Mouse (Mus musculus) heart, embryonic 15.5 days (tissue): ENCODE measurements around the gene Wnt9a. TPM values are rescaled to one million over a fixed set of nuclear protein-coding genes. Genes with fewer than 3 reads are reported as not detected.

Source experiments
- ATAC-seq: fragments of 200-750 bp; cut with Nextera tagmentation; replicated peaks from 2 replicates; pipeline ENCODE4 v1.8.0; 2017; ENCODE audit warnings: low read depth, moderate TSS enrichment; ENCODE audit not compliant: insufficient number of reproducible peaks, insufficient read depth, low FRiP score
- H3K27ac ChIP-seq: fragments of 300-500 bp; sonication (generic); 2 replicates; pipeline ENCODE4 v1.5.1; 2015; ENCODE audit warnings: mild to moderate bottlenecking, inconsistent platforms
- H3K27me3 ChIP-seq: fragments of 300-500 bp; sonication (generic); 2 replicates; pipeline ENCODE4 v1.6.1; 2015; ENCODE audit warnings: inconsistent platforms
- H3K36me3 ChIP-seq: fragments of 300-500 bp; sonication (generic); 2 replicates; pipeline ENCODE4 v1.6.1; 2015; ENCODE audit warnings: mild to moderate bottlenecking, inconsistent platforms
- H3K4me1 ChIP-seq: fragments of 300-500 bp; sonication (generic); replicated peaks from 2 replicates; pipeline ENCODE4 v1.6.1; 2015; ENCODE audit warnings: inconsistent platforms
- H3K4me2 ChIP-seq: fragments of 300-500 bp; sonication (generic); 2 replicates; pipeline ENCODE4 v1.6.1; 2015; ENCODE audit warnings: inconsistent platforms, mild to moderate bottlenecking, moderate library complexity
- H3K4me3 ChIP-seq: fragments of 300-500 bp; sonication (generic); 2 replicates; pipeline ENCODE4 v1.5.1; 2015; ENCODE audit warnings: mild to moderate bottlenecking, inconsistent platforms
- H3K9ac ChIP-seq: fragments of 300-500 bp; sonication (generic); 2 replicates; pipeline ENCODE4 v1.6.1; 2015; ENCODE audit warnings: mild to moderate bottlenecking, inconsistent platforms
- H3K9me3 ChIP-seq: fragments of 300-500 bp; sonication (generic); replicated peaks from 2 replicates; pipeline ENCODE4 v1.6.1; 2016; ENCODE audit warnings: inconsistent platforms
- WGBS: fragments of 180-500 bp; shearing (Covaris S2); methylation state at CpG from one replicate; pipeline ENCODE4 v1.1.7; 2015; ENCODE audit warnings: mixed read lengths; 5-methylcytosine and 5-hydroxymethylcytosine counted together
- polyA plus RNA-seq: library from polyadenylated mRNA; unstranded; fragments of >200 nt; fragmentation: Nextera tagmentation; extraction: Ambion mirVana; gene quantifications from 2 replicates; pipeline ENCODE4 v1.2.1, GENCODE M21; 2015

Wnt9a gene
- polyA plus RNA-seq, 1 experiment from 2014 or later: 2.3 TPM

DNA sequence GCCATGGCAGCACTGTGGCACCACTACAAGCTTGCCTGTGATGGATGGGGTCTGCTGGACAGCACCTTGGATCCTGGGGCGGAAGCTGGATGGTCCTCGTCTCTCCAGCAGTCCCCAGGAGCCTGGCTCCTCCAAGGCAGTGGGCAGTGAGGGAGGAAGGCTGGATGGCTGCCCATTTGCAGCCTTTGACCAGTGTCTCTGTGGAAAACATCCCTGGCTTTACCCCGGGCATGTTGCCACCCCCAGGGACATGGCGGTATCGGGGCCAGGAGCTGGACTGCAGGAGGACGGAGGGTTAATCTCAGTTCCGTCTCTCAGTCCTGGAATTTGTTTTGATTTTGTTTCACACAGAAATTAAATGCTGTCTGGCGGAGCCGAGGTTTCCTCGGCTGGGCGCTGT, 7.2 kb downstream of the Wnt9a start:
- no peak for ATAC-seq
- H3K4me3 ChIP-seq: no peak overlapping the region
- no peaks in the 10 kb centered on the region for H3K9me3 ChIP-seq
- H3K36me3 ChIP-seq: no peaks in the 10 kb centered on the region
- H3K4me1 ChIP-seq: peaks cover 25% of the 10 kb centered on the region
- WGBS: 40% methylated on average over 11 of the region's 11 CpGs
- no peak overlapping the region for H3K9ac ChIP-seq
- no peak overlapping the region for H3K27ac ChIP-seq
- H3K27me3 ChIP-seq: peaks cover 39% of the 10 kb centered on the region
- H3K4me2 ChIP-seq: no peak overlapping the region

- no peaks in the 10 kb centered on the region for H3K9me3 ChIP-seq
Observed at GRCm38 (mm10) chr11:59316517-59316916, 9.8 kb downstream of the Wnt9a start.

GRCm38 (mm10) chr11:59322988-59323387, 16.3 kb downstream of the Wnt9a start:
- Histone ChIP-seq H3K4me3 (no peak overlapping the region), H3K4me1 (0 out of 2 replicates have a peak, but pooled peaks cover 3% of the 10 kb centered on the region), H3K9me3 (no peaks in the 10 kb centered on the region), H3K27ac (no peak overlapping the region), H3K4me2 (no peak overlapping the region), H3K27me3 (no peaks in the 10 kb centered on the region), H3K9ac (no peak overlapping the region), H3K36me3 (no peaks in the 10 kb centered on the region)
- 72% methylated on average over 3 of the region's 3 CpGs for WGBS
- ATAC-seq: no peak

More at GRCm38 (mm10) chr11:59316517-59316916, 9.8 kb downstream of the Wnt9a start:
- WGBS: 62% methylated on average over 6 of the region's 6 CpGs
- peaks cover 17% of the 10 kb centered on the region for H3K4me1 ChIP-seq
- no peak overlapping the region for H3K9ac ChIP-seq
- H3K27me3 ChIP-seq: peaks cover 22% of the 10 kb centered on the region
- H3K27ac ChIP-seq: no peak overlapping the region
- no peaks in the 10 kb centered on the region for H3K36me3 ChIP-seq
- H3K4me2 ChIP-seq: no peak overlapping the region
- H3K4me3 ChIP-seq: no peak overlapping the region
- ATAC-seq: no peak

- H3K4me2 ChIP-seq: no peak overlapping the region
- H3K27ac ChIP-seq: no peak overlapping the region
- H3K36me3 ChIP-seq: no peaks in the 10 kb centered on the region
- WGBS: 45% methylated on average over 5 of the region's 5 CpGs
- H3K9me3 ChIP-seq: no peaks in the 10 kb centered on the region
- H3K9ac ChIP-seq: no peak overlapping the region
- no peak for ATAC-seq
- no peak overlapping the region for H3K4me3 ChIP-seq
- H3K27me3 ChIP-seq: no peaks in the 10 kb centered on the region
- 0 out of 2 replicates have a peak, but pooled peaks cover 3% of the 10 kb centered on the region for H3K4me1 ChIP-seq
Observed at GRCm38 (mm10) chr11:59324777-59325176, 18.0 kb downstream of the Wnt9a start.

DNA sequence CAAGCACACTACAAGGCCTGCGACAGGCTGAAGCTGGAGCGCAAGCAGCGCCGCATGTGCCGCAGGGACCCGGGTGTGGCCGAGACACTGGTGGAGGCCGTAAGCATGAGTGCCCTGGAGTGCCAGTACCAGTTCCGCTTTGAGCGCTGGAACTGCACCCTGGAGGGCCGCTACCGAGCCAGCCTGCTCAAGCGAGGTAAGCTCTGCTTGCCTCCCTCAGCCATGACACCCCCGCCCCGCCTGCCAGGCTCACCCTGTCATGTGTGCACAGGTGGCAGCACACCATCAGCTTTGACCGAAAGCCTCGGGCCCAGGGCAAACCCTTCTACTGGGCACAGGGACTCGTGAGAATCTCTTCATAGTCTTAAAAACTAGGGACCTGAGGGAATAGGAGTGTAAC, 20.9 kb downstream of the Wnt9a start:
- Histone ChIP-seq H3K27ac (no peak overlapping the region), H3K4me3 (no peak overlapping the region), H3K9ac (no peak overlapping the region), H3K4me1 (0 out of 2 replicates have a peak, but pooled peaks cover 3% of the 10 kb centered on the region), H3K4me2 (no peak overlapping the region), H3K36me3 (no peaks in the 10 kb centered on the region), H3K27me3 (no peaks in the 10 kb centered on the region), H3K9me3 (no peaks in the 10 kb centered on the region)
- WGBS: 86% methylated on average over 18 of the region's 18 CpGs
- ATAC-seq: no peak

GRCm38 (mm10) chr11:59329616-59330015, 22.9 kb downstream of the Wnt9a start:
- ATAC-seq: no peak
- WGBS: 42% methylated on average over 6 of the region's 6 CpGs
- H3K4me3 ChIP-seq: no peak overlapping the region
- H3K4me1 ChIP-seq: 0 out of 2 replicates have a peak, but pooled peaks cover 3% of the 10 kb centered on the region
- no peaks in the 10 kb centered on the region for H3K36me3 ChIP-seq
- no peak overlapping the region for H3K4me2 ChIP-seq
- H3K9me3 ChIP-seq: no peaks in the 10 kb centered on the region
- H3K27me3 ChIP-seq: peaks cover 7% of the 10 kb centered on the region; the same call in 1 of the 2 replicates
- no peak overlapping the region for H3K9ac ChIP-seq
- H3K27ac ChIP-seq: no peak overlapping the region

DNA sequence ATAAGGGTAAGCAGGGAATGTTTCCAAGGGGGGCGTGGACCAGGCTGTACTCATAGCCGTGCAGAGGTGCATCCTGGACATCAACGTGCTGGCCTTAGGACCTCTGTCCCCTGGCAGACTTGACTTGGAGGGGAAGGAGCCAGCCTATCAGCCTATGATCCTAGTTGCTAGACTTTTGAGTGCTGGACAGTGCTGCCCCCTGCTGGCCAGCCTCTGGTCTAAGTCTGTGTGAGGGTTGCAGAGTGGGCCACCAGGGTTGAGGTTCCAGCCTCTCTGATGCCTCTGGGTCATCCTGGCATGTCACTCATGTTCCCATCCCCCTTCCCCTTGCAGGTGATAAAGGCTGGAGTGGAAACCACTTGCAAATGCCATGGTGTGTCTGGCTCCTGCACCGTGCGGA, 23.8 kb downstream of the Wnt9a start:
- Histone ChIP-seq H3K4me1 (no peaks in the 10 kb centered on the region), H3K9me3 (no peaks in the 10 kb centered on the region), H3K4me3 (no peak overlapping the region), H3K27me3 (peaks cover 7% of the 10 kb centered on the region; the same call in 1 of the 2 replicates), H3K9ac (no peak overlapping the region), H3K36me3 (no peaks in the 10 kb centered on the region), H3K27ac (no peak overlapping the region), H3K4me2 (no peak overlapping the region)
- WGBS: 41% methylated on average over 5 of the region's 5 CpGs
- ATAC-seq: no peak

GRCm38 (mm10) chr11:59331167-59331869, 24.6 kb downstream of the Wnt9a start:
- no peak overlapping the region for H3K4me3 ChIP-seq
- H3K9ac ChIP-seq: no peak overlapping the region
- no peak; the same call in 1 of the 2 replicates for ATAC-seq
- H3K36me3 ChIP-seq: no peaks in the 10 kb centered on the region
- no peak overlapping the region for H3K27ac ChIP-seq
- H3K9me3 ChIP-seq: no peaks in the 10 kb centered on the region
- no peak overlapping the region for H3K4me2 ChIP-seq
- WGBS: 82% methylated on average over 16 of the region's 16 CpGs
- H3K27me3 ChIP-seq: peaks cover 7% of the 10 kb centered on the region; the same call in 1 of the 2 replicates
- peaks cover 4% of the 10 kb centered on the region; the same call in 1 of the 2 replicates for H3K4me1 ChIP-seq

DNA sequence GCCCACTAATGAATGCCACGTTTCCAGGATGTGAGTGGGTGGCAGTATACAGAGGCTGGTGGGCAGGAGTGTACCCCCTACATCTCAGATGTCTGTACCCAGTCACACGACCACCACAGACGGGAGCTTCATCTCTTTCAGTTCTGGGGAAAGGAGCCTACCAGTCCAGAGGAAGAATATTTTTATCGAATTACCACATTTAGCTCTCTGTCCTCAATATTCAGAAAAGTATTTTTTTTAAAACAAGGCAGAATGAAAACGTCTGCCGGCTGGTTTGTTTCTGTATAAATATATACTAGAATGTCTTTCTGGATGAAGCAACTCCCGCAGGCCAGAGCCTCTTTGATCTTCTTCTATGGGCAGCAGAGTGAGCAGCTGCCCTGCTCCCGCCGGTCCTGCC, 26.2 kb downstream of the Wnt9a start:
- Histone ChIP-seq H3K4me1 (peaks cover 15% of the 10 kb centered on the region), H3K27ac (no peak overlapping the region), H3K9ac (no peak overlapping the region), H3K27me3 (peaks cover 7% of the 10 kb centered on the region; the same call in 1 of the 2 replicates), H3K36me3 (no peaks in the 10 kb centered on the region), H3K4me2 (no peak overlapping the region), H3K9me3 (no peaks in the 10 kb centered on the region), H3K4me3 (no peak overlapping the region)
- WGBS: 61% methylated on average over 9 of the region's 9 CpGs
- no peak for ATAC-seq

GRCm38 (mm10) chr11:59335150-59335549, 28.4 kb downstream of the Wnt9a start:
- H3K4me1 ChIP-seq: peaks cover 19% of the 10 kb centered on the region
- H3K4me2 ChIP-seq: no peak overlapping the region
- no peaks in the 10 kb centered on the region for H3K36me3 ChIP-seq
- no peak for ATAC-seq
- H3K9ac ChIP-seq: no peak overlapping the region
- H3K27me3 ChIP-seq: peaks cover 7% of the 10 kb centered on the region; the same call in 1 of the 2 replicates
- H3K9me3 ChIP-seq: no peaks in the 10 kb centered on the region
- WGBS: 69% methylated on average over 4 of the region's 4 CpGs
- H3K4me3 ChIP-seq: no peak overlapping the region
- H3K27ac ChIP-seq: no peak overlapping the region

GRCm38 (mm10) chr11:59335942-59336341, 29.2 kb downstream of the Wnt9a start:
- no peaks in the 10 kb centered on the region for H3K36me3 ChIP-seq
- H3K4me1 ChIP-seq: peaks cover 19% of the 10 kb centered on the region
- WGBS: 33% methylated on average over 2 of the region's 2 CpGs
- H3K4me2 ChIP-seq: no peak overlapping the region
- no peak overlapping the region for H3K9ac ChIP-seq
- H3K9me3 ChIP-seq: no peaks in the 10 kb centered on the region
- peaks cover 7% of the 10 kb centered on the region; the same call in 1 of the 2 replicates for H3K27me3 ChIP-seq
- no peak overlapping the region for H3K4me3 ChIP-seq
- no peak overlapping the region for H3K27ac ChIP-seq
- ATAC-seq: no peak

- Histone ChIP-seq H3K4me1 (peaks cover 19% of the 10 kb centered on the region), H3K4me2 (no peak overlapping the region), H3K9ac (no peak overlapping the region), H3K27ac (no peak overlapping the region), H3K9me3 (no peaks in the 10 kb centered on the region), H3K4me3 (no peak overlapping the region), H3K36me3 (no peaks in the 10 kb centered on the region), H3K27me3 (peaks cover 7% of the 10 kb centered on the region; the same call in 1 of the 2 replicates)
- ATAC-seq: no peak
- WGBS: 27% methylated on average over 1 of the region's 1 CpGs
Observed at GRCm38 (mm10) chr11:59336381-59336780, 29.7 kb downstream of the Wnt9a start.
